Mouse (Mus musculus) midbrain, embryonic 10.5 days (tissue): ENCODE data around the gene L3mbtl2. TPM values are rescaled to one million over a fixed set of nuclear protein-coding genes. Genes with fewer than 3 reads are reported as not detected.
A peak's percentile ranks its signal among the peaks of the same experiment; 100 is the strongest.
"Not testable (repeated sequence)": the region's sequence is repeated elsewhere in the genome, so short reads cannot be mapped to it uniquely, and the experiment has no call there.

ENCODE experiments used
- DNase-seq: peaks from one replicate; pipeline ENCODE4 v3.0.0-alpha.2; 2017; ENCODE audit warnings: low spot score
- H3K27ac ChIP-seq: fragments of 300-500 bp; sonication (generic); replicated peaks from 2 replicates; pipeline ENCODE4 v1.5.1; 2016; ENCODE audit warnings: mild to moderate bottlenecking
- H3K27me3 ChIP-seq: fragments of 300-500 bp; sonication (generic); 2 replicates; pipeline ENCODE4 v1.6.1; 2016; ENCODE audit warnings: low read depth, mild to moderate bottlenecking; ENCODE audit not compliant: poor library complexity, severe bottlenecking
- H3K36me3 ChIP-seq: fragments of 300-500 bp; sonication (generic); 2 replicates; pipeline ENCODE4 v1.6.1; 2016; ENCODE audit warnings: mild to moderate bottlenecking, moderate library complexity
- H3K4me1 ChIP-seq: fragments of 300-500 bp; sonication (generic); 2 replicates; pipeline ENCODE4 v1.6.1; 2016
- H3K4me3 ChIP-seq: fragments of 300-500 bp; sonication (generic); 2 replicates; pipeline ENCODE4 v1.5.1; 2016; ENCODE audit warnings: mild to moderate bottlenecking, moderate library complexity
- H3K9me3 ChIP-seq: fragments of 300-500 bp; sonication (generic); replicated peaks from 2 replicates; pipeline ENCODE4 v1.6.1; 2016; ENCODE audit warnings: mild to moderate bottlenecking
- WGBS: fragments of 180-500 bp; shearing (Covaris S2); methylation state at CpG from one replicate; pipeline ENCODE4 v1.1.7; 2016; 5-methylcytosine and 5-hydroxymethylcytosine counted together
- polyA plus RNA-seq: library from polyadenylated mRNA; unstranded; fragments of >200 nt; fragmentation: Nextera tagmentation; extraction: Ambion mirVana; gene quantifications from 2 replicates; pipeline ENCODE4 v1.2.1, GENCODE M21; 2016

Gene L3mbtl2
- polyA plus RNA-seq, 1 experiment from 2014 or later = 46.1 TPM

- H3K4me3 ChIP-seq = peak overlapping the region; percentile 64
- DNase-seq = no peak
- H3K4me1 ChIP-seq = peaks cover 24% of the 10 kb centered on the region
- H3K36me3 ChIP-seq = no peaks in the 10 kb centered on the region
- WGBS = 25% methylated on average over 19 of the region's 19 CpGs
- H3K27me3 ChIP-seq = peaks cover 68% of the 10 kb centered on the region
- peak overlapping the region; percentile 83 for H3K27ac ChIP-seq
- no peaks in the 10 kb centered on the region for H3K9me3 ChIP-seq
Observed at GRCm38 (mm10) chr15:81694891-81695290, 31.2 kb downstream of the L3mbtl2 start.

- Histone ChIP-seq H3K9me3 (no peaks in the 10 kb centered on the region), H3K4me1 (peaks cover 24% of the 10 kb centered on the region), H3K27ac (no peak within 1 kb of the TSS), H3K36me3 (peaks cover 6% of the 10 kb centered on the region), H3K4me3 (no peak within 1 kb of the TSS), H3K27me3 (peaks cover 53% of the 10 kb centered on the region)
- DNase-seq = no peak
- 58% methylated on average over 7 of the region's 7 CpGs for WGBS
Observed at GRCm38 (mm10) chr15:81697175-81697574, 33.5 kb downstream of the L3mbtl2 start, which contains the start of gene Chadl. Chadl (minus strand) TSS chr15:81697287.

- Histone ChIP-seq H3K27me3 (peaks cover 47% of the 10 kb centered on the region), H3K36me3 (peaks cover 13% of the 10 kb centered on the region), H3K4me3 (no peak overlapping the region), H3K27ac (no peak overlapping the region), H3K9me3 (no peaks in the 10 kb centered on the region), H3K4me1 (peaks cover 23% of the 10 kb centered on the region)
- DNase-seq = no peak
- 53% methylated on average over 3 of the region's 3 CpGs for WGBS
Observed at GRCm38 (mm10) chr15:81697847-81698246, 34.2 kb downstream of the L3mbtl2 start.

- Histone ChIP-seq H3K4me3 (no peak overlapping the region), H3K27me3 (peaks cover 40% of the 10 kb centered on the region), H3K4me1 (peaks cover 16% of the 10 kb centered on the region), H3K27ac (no peak overlapping the region), H3K9me3 (no peaks in the 10 kb centered on the region), H3K36me3 (peaks cover 19% of the 10 kb centered on the region)
- DNase-seq = no peak
- 73% methylated on average over 2 of the region's 2 CpGs for WGBS
Observed at GRCm38 (mm10) chr15:81698532-81698931, 34.8 kb downstream of the L3mbtl2 start.

GRCm38 (mm10) chr15:81700161-81700560 lies 36.5 kb downstream of the L3mbtl2 start:
- peaks cover 36% of the 10 kb centered on the region for H3K36me3 ChIP-seq
- DNase-seq = no peak
- 72% methylated on average over 2 of the region's 2 CpGs for WGBS
- no peaks in the 10 kb centered on the region for H3K9me3 ChIP-seq
- H3K4me1 ChIP-seq = no peaks in the 10 kb centered on the region
- no peak overlapping the region for H3K27ac ChIP-seq
- no peak overlapping the region for H3K4me3 ChIP-seq
- H3K27me3 ChIP-seq = peaks cover 23% of the 10 kb centered on the region

- DNase-seq = no peak
- H3K4me3 ChIP-seq = no peak overlapping the region
- H3K27ac ChIP-seq = no peak overlapping the region
- H3K27me3 ChIP-seq = peaks cover 19% of the 10 kb centered on the region
- no peaks in the 10 kb centered on the region for H3K4me1 ChIP-seq
- peaks cover 40% of the 10 kb centered on the region for H3K36me3 ChIP-seq
- H3K9me3 ChIP-seq = no peaks in the 10 kb centered on the region
- WGBS = 85% methylated on average over 8 of the region's 8 CpGs
Observed at GRCm38 (mm10) chr15:81700601-81701000, 36.9 kb downstream of the L3mbtl2 start.

GRCm38 (mm10) chr15:81701350-81701749 lies 37.7 kb downstream of the L3mbtl2 start:
- Histone ChIP-seq H3K36me3 (peaks cover 48% of the 10 kb centered on the region), H3K27me3 (peaks cover 12% of the 10 kb centered on the region)
- not testable (repeated sequence) for DNase-seq, H3K4me3 ChIP-seq, H3K27ac ChIP-seq, H3K4me1 ChIP-seq, H3K9me3 ChIP-seq
- 82% methylated on average over 4 of the region's 4 CpGs for WGBS

- Histone ChIP-seq H3K4me1 (no peaks in the 10 kb centered on the region), H3K36me3 (peaks cover 58% of the 10 kb centered on the region), H3K27ac (no peak overlapping the region), H3K4me3 (no peak overlapping the region), H3K9me3 (no peaks in the 10 kb centered on the region), H3K27me3 (peaks cover under 1% of the 10 kb centered on the region; the same call in 1 of the 2 replicates)
- 92% methylated on average over 13 of the region's 13 CpGs for WGBS
- no peak for DNase-seq
Observed at GRCm38 (mm10) chr15:81702306-81703093, 38.8 kb downstream of the L3mbtl2 start.

- H3K36me3 ChIP-seq = peaks cover 64% of the 10 kb centered on the region
- H3K4me3 ChIP-seq = no peak overlapping the region
- no peaks in the 10 kb centered on the region for H3K27me3 ChIP-seq
- no peak for DNase-seq
- H3K9me3 ChIP-seq = no peaks in the 10 kb centered on the region
- H3K27ac ChIP-seq = no peak overlapping the region
- H3K4me1 ChIP-seq = no peaks in the 10 kb centered on the region
- WGBS = 92% methylated on average over 3 of the region's 3 CpGs
Observed at GRCm38 (mm10) chr15:81703094-81703489, 39.4 kb downstream of the L3mbtl2 start.

- H3K4me1 ChIP-seq = no peaks in the 10 kb centered on the region
- peaks cover 99% of the 10 kb centered on the region for H3K36me3 ChIP-seq
- 93% methylated on average over 11 of the region's 11 CpGs for WGBS
- H3K27me3 ChIP-seq = no peaks in the 10 kb centered on the region
- no peak overlapping the region for H3K4me3 ChIP-seq
- H3K27ac ChIP-seq = no peak overlapping the region
- H3K9me3 ChIP-seq = no peaks in the 10 kb centered on the region
- no peak for DNase-seq
Observed at GRCm38 (mm10) chr15:81708991-81709390, 45.3 kb downstream of the L3mbtl2 start.

GRCm38 (mm10) chr15:81709686-81710085 lies 46.0 kb downstream of the L3mbtl2 start:
- peaks cover 95% of the 10 kb centered on the region for H3K36me3 ChIP-seq
- H3K4me1 ChIP-seq = no peaks in the 10 kb centered on the region
- no peak overlapping the region for H3K27ac ChIP-seq
- no peaks in the 10 kb centered on the region for H3K27me3 ChIP-seq
- no peak overlapping the region for H3K4me3 ChIP-seq
- whole genome bisulfite sequencing = 100% methylated on average over 1 of the region's 1 CpGs
- no peak for DNase-seq
- no peaks in the 10 kb centered on the region for H3K9me3 ChIP-seq

GRCm38 (mm10) chr15:81710801-81711200 lies 47.1 kb downstream of the L3mbtl2 start:
- DNase-seq = no peak
- no peak overlapping the region for H3K4me3 ChIP-seq
- no peak overlapping the region for H3K27ac ChIP-seq
- H3K36me3 ChIP-seq = peaks cover 94% of the 10 kb centered on the region
- H3K9me3 ChIP-seq = no peaks in the 10 kb centered on the region
- no peaks in the 10 kb centered on the region for H3K27me3 ChIP-seq
- 72% methylated on average over 4 of the region's 4 CpGs for WGBS
- H3K4me1 ChIP-seq = no peaks in the 10 kb centered on the region

GRCm38 (mm10) chr15:81713742-81714141 lies 50.1 kb downstream of the L3mbtl2 start:
- no peaks in the 10 kb centered on the region for H3K9me3 ChIP-seq
- 89% methylated on average over 6 of the region's 6 CpGs for WGBS
- DNase-seq = no peak
- H3K27ac ChIP-seq = no peak overlapping the region
- peaks cover 95% of the 10 kb centered on the region for H3K36me3 ChIP-seq
- no peaks in the 10 kb centered on the region for H3K27me3 ChIP-seq
- H3K4me1 ChIP-seq = peaks cover 6% of the 10 kb centered on the region
- no peak overlapping the region for H3K4me3 ChIP-seq
